Mouse (Mus musculus) liver, adult 2 months (tissue): ENCODE results near the gene Cars. TPM values are rescaled to one million over a fixed set of nuclear protein-coding genes. Genes with fewer than 3 reads are reported as not detected.

Source experiments
- DNase-seq: peaks from one replicate; pipeline ENCODE4 v3.0.0-alpha.2; 2011; ENCODE audit warnings: low read depth, low spot score; ENCODE audit errors: extremely low read depth
- H3K27ac ChIP-seq: fragments of 200-500 bp; replicated peaks from 2 replicates; pipeline ENCODE4 v1.5.1; 2012; ENCODE audit warnings: low read depth, mild to moderate bottlenecking, control low read depth, inconsistent platforms, low read length; ENCODE audit not compliant: insufficient read depth
- H3K27me3 ChIP-seq: fragments of 200-500 bp; 2 replicates; pipeline ENCODE4 v1.6.1; 2012; ENCODE audit warnings: mild to moderate bottlenecking, moderate library complexity, low read length, inconsistent platforms; ENCODE audit not compliant: control insufficient read depth, insufficient read depth
- H3K36me3 ChIP-seq: fragments of 200-500 bp; 2 replicates; pipeline ENCODE4 v1.6.1; 2012; ENCODE audit warnings: low read length, inconsistent platforms; ENCODE audit not compliant: control insufficient read depth, insufficient read depth
- H3K4me1 ChIP-seq: fragments of 200-500 bp; 2 replicates; pipeline ENCODE4 v1.6.1; 2011; ENCODE audit warnings: low read length; ENCODE audit not compliant: control insufficient read depth, insufficient read depth
- H3K4me3 ChIP-seq: fragments of 200-500 bp; 2 replicates; pipeline ENCODE4 v1.5.1; 2011; ENCODE audit warnings: low read depth, mild to moderate bottlenecking, control low read depth, low read length, moderate library complexity; ENCODE audit not compliant: insufficient read depth
- H3K79me2 ChIP-seq: fragments of 200-500 bp; 2 replicates; pipeline ENCODE4 v1.6.1; 2012; ENCODE audit warnings: inconsistent platforms, mild to moderate bottlenecking, low read length, moderate library complexity; ENCODE audit not compliant: control insufficient read depth, insufficient read depth
- H3K9ac ChIP-seq: fragments of 200-500 bp; 2 replicates; pipeline ENCODE4 v1.6.1; 2012; ENCODE audit warnings: low read depth, mild to moderate bottlenecking, control low read depth, inconsistent platforms, low read length
- CTCF ChIP-seq: fragments of 200-500 bp; IDR thresholded peaks from 2 replicates; pipeline ENCODE4 v1.5.1; 2011; ENCODE audit warnings: low read depth, low read length, control low read depth
- POLR2A ChIP-seq: fragments of 200-500 bp; IDR thresholded peaks from 2 replicates; pipeline ENCODE4 v1.6.1; 2011; ENCODE audit warnings: low read length, control low read depth; ENCODE audit not compliant: insufficient read depth; ENCODE audit errors: extremely low read depth
- WGBS: fragments of 180-500 bp; shearing (Covaris S2); methylation state at CpG from one replicate; pipeline ENCODE4 v1.1.7; 2018; 5-methylcytosine and 5-hydroxymethylcytosine counted together
- polyA plus RNA-seq: library from polyadenylated mRNA; depleted of rRNA; stranded (reverse); fragments of >200 nt; gene quantifications from 2 replicates; pipeline ENCODE4 v1.2.3, GENCODE M21; 2012; rRNA removed
- total RNA-seq: library from RNA; depleted of rRNA; stranded (reverse); fragments of >200 nt; gene quantifications from 2 replicates; pipeline ENCODE4 v1.2.3, GENCODE M21; 2014; rRNA removed

Gene Cars
- total and polyA plus RNA-seq, 2 experiments: 13.6 to 20.0 TPM

GRCm38 (mm10) chr7:143519333-143519732, 80.6 kb downstream of the Cars start:
- 45% methylated on average over 4 of the region's 4 CpGs for WGBS
- H3K4me1 ChIP-seq: no peaks in the 10 kb centered on the region
- TF ChIP-seq POLR2A: no peak
- no peak for TF ChIP-seq CTCF
- no peak overlapping the region for H3K9ac ChIP-seq
- no peak overlapping the region for H3K27ac ChIP-seq
- peak; percentile 29 for DNase-seq
- H3K79me2 ChIP-seq: no peaks in the 10 kb centered on the region
- no peak overlapping the region for H3K4me3 ChIP-seq
- no peaks in the 10 kb centered on the region for H3K27me3 ChIP-seq
- H3K36me3 ChIP-seq: peaks cover 84% of the 10 kb centered on the region

- Histone ChIP-seq H3K9ac (no peak overlapping the region), H3K36me3 (peaks cover 47% of the 10 kb centered on the region), H3K27ac (no peak overlapping the region), H3K4me3 (no peak overlapping the region), H3K4me1 (no peaks in the 10 kb centered on the region), H3K79me2 (no peaks in the 10 kb centered on the region), H3K27me3 (no peaks in the 10 kb centered on the region)
- no peak for DNase-seq
- WGBS: 98% methylated on average over 4 of the region's 4 CpGs
- no peak for TF ChIP-seq CTCF
- no peak for TF ChIP-seq POLR2A
Observed at GRCm38 (mm10) chr7:143514416-143514768, 85.5 kb downstream of the Cars start.

- H3K27me3 ChIP-seq: no peaks in the 10 kb centered on the region
- H3K79me2 ChIP-seq: no peaks in the 10 kb centered on the region
- TF ChIP-seq POLR2A (no peak), CTCF (no peak)
- WGBS: 83% methylated on average over 10 of the region's 10 CpGs
- no peaks in the 10 kb centered on the region for H3K4me1 ChIP-seq
- H3K27ac ChIP-seq: no peak overlapping the region
- no peak for DNase-seq
- no peak overlapping the region for H3K4me3 ChIP-seq
- H3K9ac ChIP-seq: no peak overlapping the region
- peaks cover 42% of the 10 kb centered on the region for H3K36me3 ChIP-seq
Observed at GRCm38 (mm10) chr7:143513763-143514415, 86.0 kb downstream of the Cars start.

- Histone ChIP-seq H3K36me3 (peaks cover 19% of the 10 kb centered on the region), H3K27ac (no peak overlapping the region), H3K9ac (no peak overlapping the region), H3K4me3 (no peak overlapping the region), H3K27me3 (no peaks in the 10 kb centered on the region), H3K79me2 (no peaks in the 10 kb centered on the region), H3K4me1 (no peaks in the 10 kb centered on the region)
- TF ChIP-seq CTCF (no peak), POLR2A (no peak)
- no peak for DNase-seq
Observed at GRCm38 (mm10) chr7:143511335-143511712, 88.6 kb downstream of the Cars start.

- 72% methylated on average over 3 of the region's 3 CpGs for WGBS
- H3K79me2 ChIP-seq: no peaks in the 10 kb centered on the region
- H3K27me3 ChIP-seq: no peaks in the 10 kb centered on the region
- H3K36me3 ChIP-seq: peaks cover 13% of the 10 kb centered on the region; the same call in 1 of the 2 replicates
- TF ChIP-seq CTCF (no peak), POLR2A (no peak)
- no peak for DNase-seq
- H3K4me3 ChIP-seq: no peak overlapping the region
- no peak overlapping the region for H3K27ac ChIP-seq
- no peak overlapping the region for H3K9ac ChIP-seq
- H3K4me1 ChIP-seq: no peaks in the 10 kb centered on the region
Observed at GRCm38 (mm10) chr7:143510593-143511334, 89.1 kb downstream of the Cars start.

- H3K4me3 ChIP-seq: no peak overlapping the region
- 63% methylated on average over 1 of the region's 1 CpGs for WGBS
- H3K36me3 ChIP-seq: peaks cover 4% of the 10 kb centered on the region; the same call in 1 of the 2 replicates
- H3K79me2 ChIP-seq: no peaks in the 10 kb centered on the region
- H3K27me3 ChIP-seq: no peaks in the 10 kb centered on the region
- H3K27ac ChIP-seq: no peak overlapping the region
- H3K9ac ChIP-seq: no peak overlapping the region
- H3K4me1 ChIP-seq: no peaks in the 10 kb centered on the region
- no peak for TF ChIP-seq POLR2A
- no peak for TF ChIP-seq CTCF
- no peak for DNase-seq
Observed at GRCm38 (mm10) chr7:143509566-143509965, 90.3 kb downstream of the Cars start.

Other genes with a start within 250 kb of the Cars start
- 2.4 and 4.4 TPM in 2 replicates for gene Cdkn1c, start 139.0 kb downstream of the Cars start, total RNA-seq
- 2.2 and 5.2 TPM in 2 replicates for gene Cdkn1c, start 139.0 kb downstream of the Cars start, polyA plus RNA-seq
- 64.4 and 95.4 TPM in 2 replicates for gene Slc22a18, start 126.4 kb downstream of the Cars start, total RNA-seq
- 344 and 377 TPM in 2 replicates for gene Slc22a18, start 126.4 kb downstream of the Cars start, polyA plus RNA-seq
- 0.28 TPM in 1 of 2 replicates, not detected in the other for gene Phlda2, start 96.9 kb downstream of the Cars start, total RNA-seq
- 0.40 TPM in 1 of 2 replicates, not detected in the other for gene Phlda2, start 96.9 kb downstream of the Cars start, polyA plus RNA-seq
- 40.7 and 42.0 TPM in 2 replicates for gene Nap1l4, start 51.0 kb downstream of the Cars start, total RNA-seq
- 24.0 and 25.7 TPM in 2 replicates for gene Nap1l4, start 51.0 kb downstream of the Cars start, polyA plus RNA-seq
- gene Tnfrsf26, start 28.6 kb upstream of the Cars start, total RNA-seq: 0.37 and 0.87 TPM in 2 replicates
- 0.12 and 0.26 TPM in 2 replicates for gene Tnfrsf26, start 28.6 kb upstream of the Cars start, polyA plus RNA-seq
- 0.37 and 0.40 TPM in 2 replicates for gene Tnfrsf22, start 49.6 kb upstream of the Cars start, total RNA-seq
- gene Tnfrsf22, start 49.6 kb upstream of the Cars start, polyA plus RNA-seq: 0.68 and 0.93 TPM in 2 replicates
- 0.34 TPM in 1 of 2 replicates, not detected in the other for gene Tnfrsf23, start 85.8 kb upstream of the Cars start, total RNA-seq
- gene Tnfrsf23, start 85.8 kb upstream of the Cars start, polyA plus RNA-seq: 0.49 and 0.54 TPM in 2 replicates
- gene Osbpl5, start 156.9 kb upstream of the Cars start, total RNA-seq: 2.7 and 2.8 TPM in 2 replicates
- gene Osbpl5, start 156.9 kb upstream of the Cars start, polyA plus RNA-seq: 3.0 and 3.8 TPM in 2 replicates
- not detected in 2 replicates for gene Mrgprg, start 166.9 kb upstream of the Cars start, total RNA-seq
- gene Mrgprg, start 166.9 kb upstream of the Cars start, polyA plus RNA-seq: 0.05 TPM in 1 of 2 replicates, not detected in the other
- 0.09 and 0.54 TPM in 2 replicates for gene Mrgpre, start 184.4 kb upstream of the Cars start, total RNA-seq
- 0.52 and 0.78 TPM in 2 replicates for gene Mrgpre, start 184.4 kb upstream of the Cars start, polyA plus RNA-seq
- 22.5 and 32.8 TPM in 2 replicates for gene Nadsyn1, start 222.8 kb upstream of the Cars start, total RNA-seq
- 19.6 and 25.7 TPM in 2 replicates for gene Nadsyn1, start 222.8 kb upstream of the Cars start, polyA plus RNA-seq
- 85.9 and 101 TPM in 2 replicates for gene Dhcr7, start 223.1 kb upstream of the Cars start, total RNA-seq
- gene Dhcr7, start 223.1 kb upstream of the Cars start, polyA plus RNA-seq: 282 and 283 TPM in 2 replicates